Mouse (Mus musculus) megakaryocyte progenitor cell, adult 5-6 weeks (primary cell): ENCODE results near the gene Cdc42ep4. TPM values are rescaled to one million over a fixed set of nuclear protein-coding genes. Genes with fewer than 3 reads are reported as not detected.

Experiments used
- ATAC-seq: replicated peaks from 2 replicates; pipeline ENCODE4 v1.8.0; 2016; ENCODE audit warnings: mild to moderate bottlenecking, moderate TSS enrichment, inconsistent platforms; ENCODE audit not compliant: poor library complexity
- total RNA-seq, 2 experiments: library from RNA; stranded (forward) in 1 of 2; stranded (reverse) in 1 of 2; fragments of 157-497, 149-512 nt in 1 of 2; fragments of 200-1000 nt in 1 of 2; gene quantifications; 2 replicates each; pipeline versions ENCODE4 v1.2.3 to v1.2.4; 2015 to 2017

Cdc42ep4 gene
- total RNA-seq, 2 experiments from 2014 or later = 10.3 to 14.5 TPM

DNA sequence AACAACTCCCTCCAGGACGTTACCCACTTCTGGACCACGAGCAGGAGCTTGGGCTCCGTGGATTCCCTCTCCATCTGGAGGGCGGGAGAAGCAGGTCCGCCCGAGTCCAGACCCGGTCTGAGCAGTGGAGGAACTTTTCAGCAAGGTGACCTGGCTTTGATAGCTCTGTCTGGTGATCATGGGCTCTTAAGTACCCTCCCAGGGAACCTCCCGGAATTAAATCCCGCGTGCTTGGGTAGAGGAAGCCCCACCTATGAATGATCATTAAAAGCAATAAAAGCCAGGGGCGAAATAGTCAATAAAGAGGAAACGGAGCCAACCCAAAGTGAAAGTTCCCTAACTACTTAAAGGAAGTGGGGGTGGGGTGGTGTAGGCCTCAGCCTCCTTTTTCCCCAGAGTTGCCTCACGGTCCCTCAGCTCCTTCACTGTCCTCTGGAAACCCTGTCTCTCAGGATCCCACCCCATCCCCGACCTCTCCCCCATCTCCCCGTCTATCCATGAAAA, 529 bp upstream of the Cdc42ep4 start:
- peak; percentile 6; the same call in 1 of the 2 replicates for ATAC-seq

DNA sequence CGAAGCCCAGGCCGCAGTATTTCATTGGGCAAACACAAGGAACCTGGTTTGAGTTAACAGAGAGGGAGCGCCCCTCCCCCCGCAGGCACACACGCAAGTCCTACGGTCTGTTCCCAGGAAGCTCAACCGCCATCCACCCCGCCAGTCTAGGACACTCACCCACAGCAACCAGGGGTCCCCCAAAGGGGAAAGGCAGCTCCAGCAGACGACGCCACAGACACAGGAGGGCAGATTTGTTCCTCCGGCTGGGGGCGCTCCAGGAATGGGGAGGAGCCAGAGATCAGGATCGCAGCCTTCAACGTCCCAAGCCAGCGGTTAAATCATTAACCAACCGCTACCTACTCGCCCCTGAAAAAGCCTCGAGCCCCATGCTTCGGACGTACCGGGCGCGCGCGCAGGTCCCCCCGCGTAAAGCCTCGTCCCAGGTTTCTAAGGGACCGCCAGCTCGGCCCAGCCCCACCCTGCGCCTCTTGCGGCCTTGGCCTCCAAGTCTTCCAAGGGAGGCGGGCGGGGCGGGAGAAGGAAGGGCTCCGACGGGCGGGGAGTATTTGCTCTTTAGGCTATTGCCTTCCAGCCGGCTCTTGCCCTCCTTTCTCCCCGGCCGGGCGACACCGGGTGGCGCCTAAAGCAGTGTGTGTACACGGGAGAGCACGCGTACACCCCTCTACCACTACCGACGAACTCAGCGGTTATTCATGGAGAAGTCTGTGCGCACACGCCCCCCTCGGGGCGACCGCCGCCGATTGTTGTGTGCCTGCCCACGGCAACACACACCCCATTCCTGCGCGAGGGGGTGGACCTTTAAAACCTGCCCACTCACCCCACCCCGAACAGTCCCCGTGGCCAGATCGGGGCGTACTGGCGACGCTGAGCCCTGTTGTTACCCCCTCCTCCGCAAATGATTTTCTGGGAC, 854 bp downstream of the Cdc42ep4 start:
- peak; percentile 35 for ATAC-seq

DNA sequence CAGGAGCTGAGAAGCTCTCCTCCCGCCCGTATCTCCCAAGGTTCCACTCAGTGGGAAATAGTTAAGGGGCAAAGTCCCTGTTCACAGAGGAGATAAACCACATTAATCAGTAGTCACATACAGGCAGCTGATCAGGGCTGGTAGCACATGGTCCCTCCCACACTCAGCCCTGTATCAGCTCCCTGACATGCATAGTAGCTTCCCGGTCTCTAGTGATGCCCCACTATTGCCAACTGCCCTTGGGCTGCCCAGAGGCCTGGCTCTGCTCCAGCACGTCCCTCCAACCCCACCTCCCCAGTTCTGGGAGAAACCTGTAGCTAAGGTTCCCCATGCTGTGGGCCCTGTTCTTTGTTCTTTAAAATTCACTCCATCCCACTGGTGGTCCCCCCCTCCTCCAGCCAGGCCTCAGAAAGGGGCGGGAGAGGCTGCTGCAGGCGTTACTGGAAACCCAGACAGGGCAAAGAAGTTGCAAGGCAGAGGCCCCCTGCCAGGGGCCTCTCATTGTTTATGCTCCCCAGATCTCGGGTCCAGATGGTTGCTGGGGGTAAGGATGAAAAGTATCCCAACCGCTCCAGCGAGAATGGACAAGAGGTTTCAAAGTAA, 1.8 kb downstream of the Cdc42ep4 start:
- peak; percentile 38 for ATAC-seq

DNA sequence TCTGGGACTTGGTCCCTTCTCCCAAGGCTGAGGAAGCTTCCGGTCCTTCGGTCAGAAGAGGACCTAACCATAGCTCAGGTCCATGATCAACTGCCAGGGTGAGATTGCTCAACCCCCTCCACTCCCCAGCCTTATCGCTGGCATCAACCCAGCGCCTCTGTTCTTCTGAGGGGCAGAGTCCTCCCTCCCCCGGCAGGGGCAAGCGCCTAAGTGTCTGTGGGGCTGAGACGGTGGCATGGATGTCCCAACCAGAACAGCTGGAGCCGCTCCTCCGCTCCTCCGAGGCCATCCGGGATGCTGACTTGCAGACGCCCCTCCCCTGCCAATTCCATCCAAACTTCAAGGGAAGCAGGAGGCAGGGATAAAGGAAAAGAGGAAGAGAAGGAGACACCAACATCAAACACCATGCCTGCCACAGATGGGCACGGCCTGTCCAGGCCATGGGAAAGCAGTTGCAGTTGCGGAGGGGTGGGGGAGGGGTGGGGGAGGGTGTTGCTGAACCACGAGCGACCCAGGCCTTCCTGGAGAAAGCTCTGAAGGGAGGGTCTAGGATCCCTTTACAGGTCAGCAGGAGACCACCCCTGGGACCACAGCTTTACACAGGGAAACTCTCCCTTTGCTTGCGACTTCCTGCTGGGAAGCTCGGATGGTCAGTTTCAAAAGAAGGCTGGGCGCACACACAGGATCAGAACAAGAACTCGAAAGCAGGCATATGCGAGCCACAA, 2.7 kb downstream of the Cdc42ep4 start:
- ATAC-seq = peak; percentile 23

DNA sequence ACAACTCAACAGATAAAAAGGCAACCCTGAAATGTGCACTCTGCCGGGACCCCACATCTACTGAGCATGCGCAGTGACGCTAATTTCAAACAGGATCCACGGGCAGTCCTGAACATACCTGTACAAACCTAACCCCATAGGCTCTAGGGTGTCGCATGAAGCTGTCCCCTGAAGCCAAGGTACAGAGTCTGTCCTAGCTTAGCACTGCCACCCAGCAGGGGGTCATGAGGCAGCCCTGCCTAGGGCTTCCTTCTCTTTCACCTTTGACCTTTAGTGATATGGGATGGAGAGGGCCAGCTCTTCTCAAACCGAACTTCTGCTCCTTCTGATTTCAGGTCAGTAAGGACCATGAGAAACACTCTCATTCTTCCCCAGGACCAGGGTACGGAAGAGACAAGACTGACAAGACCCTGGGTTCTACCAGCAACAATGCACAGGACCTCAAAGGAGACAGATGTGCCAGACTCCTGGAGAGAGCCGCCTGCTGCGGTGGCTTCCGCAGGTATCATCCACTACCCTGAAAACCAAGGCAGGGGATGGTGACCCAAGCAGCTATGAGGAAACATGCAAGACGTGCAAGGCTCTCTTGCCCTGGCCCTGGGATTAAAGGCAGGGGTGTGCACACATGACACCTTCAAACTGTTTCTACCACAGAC, 3.8 kb downstream of the Cdc42ep4 start:
- no peak for ATAC-seq

DNA sequence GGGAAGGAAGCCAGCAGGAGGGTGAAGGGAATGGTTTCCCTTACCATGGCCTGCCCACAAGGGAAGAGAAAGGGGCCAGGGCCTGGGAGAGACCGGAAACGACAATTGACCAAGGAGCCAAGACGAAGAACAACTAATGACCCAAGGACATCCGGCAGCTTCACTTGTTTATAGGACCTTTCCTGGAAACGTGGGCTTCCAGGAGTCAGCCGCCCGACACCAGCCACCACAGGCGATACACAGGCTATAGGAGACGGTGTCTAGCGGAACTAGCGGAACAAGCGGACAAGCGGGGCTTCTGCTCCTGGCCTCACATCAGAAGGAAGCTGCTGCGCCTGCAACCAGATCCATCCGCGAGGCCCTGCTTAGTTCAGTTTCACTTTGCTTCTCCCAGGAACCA, 4.6 kb downstream of the Cdc42ep4 start:
- peak; percentile 5; the same call in 1 of the 2 replicates for ATAC-seq

DNA sequence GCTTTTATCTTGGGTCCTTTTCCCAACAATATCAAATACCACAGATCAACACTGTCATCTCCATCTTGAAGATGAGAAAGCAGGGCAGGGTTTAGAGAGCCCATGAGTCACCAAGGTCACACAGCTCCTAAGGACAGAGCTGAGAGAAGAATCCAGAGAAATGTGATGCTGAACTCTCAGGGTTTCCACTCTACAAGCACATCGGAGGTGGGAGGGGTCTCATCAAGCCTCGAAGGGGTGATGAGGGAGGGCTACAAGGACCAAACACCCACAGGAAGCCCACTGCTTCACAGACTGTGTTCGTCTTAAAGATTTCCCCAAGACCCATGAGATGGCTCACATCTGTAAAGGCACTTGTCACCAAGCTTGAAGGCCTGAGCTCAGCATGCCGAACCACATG, 5.7 kb downstream of the Cdc42ep4 start:
- no peak for ATAC-seq

DNA sequence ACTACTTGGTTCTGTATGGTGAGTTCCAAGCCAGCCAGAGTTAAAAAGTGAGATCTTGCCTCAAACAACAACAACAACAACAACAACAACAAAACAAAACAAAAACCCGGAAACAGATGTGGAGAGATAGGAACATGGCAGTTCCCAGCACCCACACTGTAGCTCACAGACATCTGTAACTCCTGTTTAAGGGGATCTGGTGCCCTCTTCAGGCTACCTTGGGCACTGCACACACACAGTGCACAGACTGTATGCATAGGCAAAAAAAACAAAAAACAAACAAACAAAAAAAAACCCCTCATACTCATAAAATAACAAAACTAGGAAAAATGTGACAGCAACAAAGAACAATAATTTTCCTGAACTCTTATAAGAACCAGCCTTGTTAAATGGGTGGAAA, 8.7 kb downstream of the Cdc42ep4 start:
- ATAC-seq = 0 out of 2 replicates have a peak, but pooled peaks have one; percentile 27

DNA sequence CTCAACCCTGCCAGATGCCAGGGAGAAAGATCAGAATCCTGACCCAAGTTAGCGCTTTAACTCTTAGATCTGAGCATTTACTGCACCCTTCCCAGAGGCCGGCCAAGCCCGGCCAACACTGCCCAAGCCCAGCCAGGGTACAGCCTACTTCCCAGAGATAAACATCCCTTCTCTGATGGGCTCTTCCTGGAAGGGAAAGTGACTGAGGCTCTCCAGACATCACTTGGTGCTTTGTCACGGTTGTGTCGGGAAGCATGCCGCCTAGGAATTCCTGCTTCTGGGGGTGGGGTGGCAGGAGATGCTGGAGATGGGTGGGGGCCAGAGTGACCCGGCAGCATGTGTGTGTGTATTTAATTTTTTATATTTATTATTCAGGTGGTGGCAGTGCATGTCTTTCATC, 11.6 kb downstream of the Cdc42ep4 start:
- ATAC-seq = no peak

DNA sequence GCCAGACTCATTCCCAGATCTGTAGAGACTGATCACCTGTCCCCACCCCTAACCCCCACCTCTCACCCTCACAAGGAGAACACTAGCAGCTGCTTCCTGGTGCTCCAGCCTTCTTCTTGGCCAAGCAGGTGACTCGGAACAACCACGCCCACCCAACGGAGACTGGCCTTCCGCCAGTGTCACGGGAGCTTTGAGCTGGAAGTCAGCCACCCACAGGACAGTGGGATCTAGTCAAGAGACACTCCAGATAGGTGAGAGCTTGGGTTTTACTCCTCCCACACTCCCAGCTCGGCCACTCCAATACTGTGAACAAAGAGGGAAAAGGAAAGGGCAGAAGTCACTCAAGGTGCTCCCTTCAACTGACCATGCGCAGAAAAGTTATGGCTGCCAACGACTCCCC, 12.5 kb downstream of the Cdc42ep4 start:
- ATAC-seq = no peak

DNA sequence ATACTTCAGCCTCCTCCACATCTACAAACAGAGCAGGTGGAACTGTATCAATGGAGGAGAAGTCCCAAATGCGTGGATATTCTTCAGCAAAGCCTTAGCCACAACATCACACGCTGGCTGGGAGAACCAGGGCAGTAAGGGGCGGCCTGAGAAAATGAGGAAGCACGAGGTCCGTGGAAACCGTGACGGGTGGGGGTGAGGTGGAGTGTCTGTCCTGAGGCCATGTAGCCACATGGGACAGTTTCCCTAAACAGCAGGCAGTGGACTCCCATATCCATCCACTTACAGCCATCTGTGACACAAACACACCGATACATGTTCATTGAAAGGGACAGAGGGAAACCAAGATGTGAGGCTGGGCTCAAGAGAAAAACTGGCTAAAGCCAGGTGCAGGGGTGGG, 13.8 kb downstream of the Cdc42ep4 start:
- ATAC-seq = peak; percentile 69

DNA sequence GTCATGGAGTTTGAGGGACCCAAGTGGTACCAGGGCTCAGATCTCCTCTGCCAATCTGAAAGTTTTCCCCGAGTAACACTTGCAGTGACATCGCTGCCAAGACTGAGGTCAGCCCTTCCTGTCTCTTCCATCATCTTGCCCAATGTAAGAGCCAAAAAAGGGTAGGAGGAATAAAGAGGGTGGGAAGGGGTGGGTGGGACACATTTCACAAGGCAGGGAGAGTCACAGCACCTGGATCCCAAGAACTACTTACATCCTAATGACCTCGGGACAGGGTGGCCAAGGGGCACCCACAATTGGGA, 14.2 kb downstream of the Cdc42ep4 start:
- no peak for ATAC-seq

DNA sequence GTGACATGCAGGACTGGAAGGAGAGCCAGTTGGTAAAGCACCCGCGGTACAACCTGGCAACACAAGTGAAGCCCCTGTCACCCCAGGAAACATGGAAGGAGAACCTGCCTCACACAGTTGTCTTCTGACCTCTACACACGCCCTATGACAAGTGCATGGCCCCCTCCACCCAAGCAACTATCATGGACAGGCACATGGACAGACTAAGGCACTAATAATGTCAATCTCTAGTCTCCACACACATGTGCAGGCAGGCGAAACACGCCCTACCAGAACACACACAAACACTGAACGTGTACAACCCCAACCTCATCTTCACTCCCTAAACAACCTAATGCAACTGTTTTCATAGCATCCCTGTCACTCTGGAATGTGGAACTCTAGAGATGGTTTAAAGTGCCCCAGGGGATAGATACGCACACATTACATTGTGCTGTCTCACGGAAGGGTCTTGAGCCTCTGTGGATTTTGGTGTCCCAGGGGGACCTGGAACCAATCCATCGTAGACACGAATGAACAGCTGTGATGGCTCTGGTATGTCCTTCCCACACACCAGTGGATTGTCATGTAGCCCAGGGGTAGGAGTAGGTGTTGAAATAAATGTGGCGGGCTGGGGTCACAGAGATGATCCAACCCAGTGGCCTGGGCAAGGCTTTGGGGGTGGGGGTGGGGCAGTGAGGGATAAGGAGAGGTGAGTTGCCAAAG, 14.7 kb downstream of the Cdc42ep4 start:
- no peak for ATAC-seq

DNA sequence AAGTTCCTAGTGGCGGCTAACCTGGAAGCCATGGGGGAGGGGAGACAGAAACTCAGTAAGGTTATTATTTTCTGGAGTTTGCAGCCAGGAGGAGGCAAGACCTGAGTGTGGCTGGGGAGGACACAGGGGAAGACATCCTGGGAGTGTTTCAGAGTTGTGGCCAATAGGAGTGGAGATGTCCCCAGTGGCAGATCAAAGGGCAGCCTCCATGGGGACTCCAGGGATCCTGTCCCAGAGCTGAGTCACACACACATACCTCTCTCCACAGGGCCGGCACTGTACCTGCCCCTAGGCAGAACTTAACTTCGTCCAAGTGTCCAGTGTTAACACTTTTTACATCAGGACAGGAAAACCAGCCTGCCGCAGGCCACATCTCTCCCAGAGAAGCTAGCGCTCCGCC, 16.5 kb downstream of the Cdc42ep4 start:
- ATAC-seq = no peak

DNA sequence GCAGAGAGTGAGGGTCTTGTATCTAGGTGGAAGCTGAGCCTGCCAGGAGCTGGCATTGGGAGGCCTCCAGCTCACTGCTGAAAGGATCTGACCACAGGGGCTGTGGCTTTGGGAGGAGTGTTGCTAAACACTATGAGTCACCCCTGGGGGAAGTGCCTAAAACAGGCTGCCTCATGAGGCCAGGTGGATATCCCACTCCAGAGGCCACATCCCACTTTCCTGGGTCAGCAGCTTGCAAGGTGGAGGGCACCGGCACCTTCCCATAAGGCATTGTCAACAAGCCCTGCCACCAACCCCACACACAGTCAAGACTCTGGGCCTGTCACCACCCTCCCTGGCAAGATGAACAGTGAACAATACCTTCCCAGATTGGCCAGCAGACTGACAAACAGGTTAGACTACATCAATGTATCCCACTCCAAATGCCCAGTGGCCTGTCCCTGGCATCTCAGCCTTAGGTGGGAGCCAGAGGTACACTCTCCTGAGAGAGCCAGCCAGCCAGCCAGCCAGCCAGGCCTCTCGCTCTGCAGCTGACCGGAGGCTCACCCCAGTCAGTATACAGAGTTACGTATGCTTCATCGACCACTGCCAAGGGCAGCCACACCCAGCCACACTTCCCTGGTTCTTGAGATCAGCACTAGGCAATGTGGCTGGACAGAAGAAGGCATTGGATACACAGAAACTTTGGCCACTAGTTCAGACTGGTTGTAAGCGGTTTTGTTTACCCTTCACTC, 17.9 kb downstream of the Cdc42ep4 start:
- ATAC-seq = peak; percentile 78

DNA sequence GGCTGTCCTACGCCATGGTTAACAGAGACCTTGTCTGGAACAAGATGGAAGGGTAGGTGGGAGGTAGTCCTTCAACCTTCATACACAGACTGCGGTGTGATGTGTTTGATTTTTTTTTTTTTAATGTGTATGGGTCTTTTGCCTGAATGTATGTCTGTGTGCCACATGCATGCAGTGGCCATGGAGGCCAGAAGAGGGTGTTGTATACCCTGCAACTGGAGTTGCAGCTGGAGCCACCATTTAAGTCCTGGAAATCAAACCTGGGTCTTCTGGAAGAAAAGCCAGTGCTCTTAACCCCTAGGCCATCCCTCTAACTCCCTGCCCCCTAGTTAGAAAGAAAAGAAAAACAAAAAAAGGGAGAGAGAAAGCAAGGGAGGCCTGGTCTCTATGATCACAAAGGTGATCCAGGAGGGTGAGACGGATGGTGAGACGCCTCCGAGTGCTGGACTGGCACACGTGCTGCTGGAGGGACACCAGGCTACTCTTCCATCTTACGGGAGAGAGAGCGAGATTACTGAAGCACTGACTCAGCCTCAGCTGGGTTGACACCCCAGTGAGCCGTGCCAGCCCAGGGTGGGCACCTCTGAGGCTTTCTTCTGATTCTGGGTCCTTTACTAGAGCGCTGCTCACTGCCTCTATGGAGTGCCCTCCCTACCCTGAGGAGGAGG, 19.6 kb downstream of the Cdc42ep4 start:
- no peak for ATAC-seq

DNA sequence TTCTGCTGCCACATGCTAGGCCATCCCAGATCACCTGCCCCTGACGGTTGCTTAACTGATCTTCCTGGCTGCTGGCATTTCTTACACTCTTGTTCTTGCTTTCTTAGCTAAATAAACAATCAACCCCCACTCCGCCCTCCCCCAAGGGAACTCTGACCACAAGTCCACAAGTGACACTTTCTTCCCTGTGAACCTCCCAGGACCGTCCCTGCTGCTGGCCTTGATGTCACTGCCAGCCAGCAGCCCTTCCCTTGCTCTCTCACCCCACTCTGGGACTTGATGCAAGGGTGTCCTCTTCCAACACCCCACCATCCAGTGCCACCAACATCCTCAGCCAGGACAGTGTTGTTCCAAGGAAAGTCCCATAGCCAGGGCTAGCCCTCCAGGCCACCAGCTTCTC, 20.8 kb downstream of the Cdc42ep4 start:
- no peak for ATAC-seq

DNA sequence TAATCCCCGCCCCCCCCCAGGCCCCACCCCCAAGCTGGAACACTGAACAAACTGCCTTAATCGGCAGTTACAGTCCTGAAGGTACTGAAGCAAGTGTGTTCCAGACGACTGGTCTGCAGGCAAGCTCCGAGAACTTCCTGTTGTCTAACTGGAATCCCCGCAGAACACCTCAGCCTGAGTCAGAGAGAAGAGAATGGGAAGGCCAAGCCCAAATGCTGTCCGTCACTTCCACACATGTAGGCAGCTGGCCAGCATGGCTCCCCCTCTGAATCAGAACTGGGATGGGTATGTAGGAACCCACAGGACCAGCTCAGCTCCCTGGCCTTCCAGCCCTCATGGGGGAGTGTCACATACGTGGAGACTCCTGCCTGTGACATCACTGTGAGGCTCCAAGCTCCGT, 21.8 kb downstream of the Cdc42ep4 start:
- ATAC-seq = no peak

DNA sequence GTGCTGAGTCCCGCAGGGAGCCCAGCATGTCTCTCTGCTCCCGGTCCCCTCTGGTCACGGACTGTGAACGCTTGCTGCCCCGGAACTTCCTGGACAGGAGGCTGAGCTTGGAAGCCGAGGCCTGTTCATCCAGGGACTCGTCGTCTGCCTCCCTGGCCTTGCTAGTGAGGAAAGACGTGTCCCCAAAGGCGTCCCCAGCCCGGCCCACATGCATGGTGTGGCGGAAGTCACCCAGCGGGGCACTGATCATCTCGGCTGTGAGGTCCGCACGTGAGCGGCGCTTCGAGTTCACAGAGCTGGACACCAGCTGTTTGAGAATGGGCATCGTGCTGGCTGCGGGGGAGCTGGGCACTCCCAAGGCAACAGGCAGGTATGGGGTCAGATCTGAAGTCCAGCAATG, 22.4 kb downstream of the Cdc42ep4 start:
- no peak for ATAC-seq
